Mouse (Mus musculus) naive thymus-derived CD4-positive, alpha-beta T cell, adult 2 months (primary cell): ENCODE results near the gene Pygm.
A peak's percentile ranks its signal among the peaks of the same experiment; 100 is the strongest.

Experiments used
- DNase-seq: peaks from one replicate; pipeline ENCODE4 v3.0.0-alpha.2; 2011; ENCODE audit warnings: low read depth

Pygm gene

GRCm38 (mm10) chr19:6409176-6409575 lies 25.0 kb downstream of the Pygm start:
- DNase-seq = no peak

DNA sequence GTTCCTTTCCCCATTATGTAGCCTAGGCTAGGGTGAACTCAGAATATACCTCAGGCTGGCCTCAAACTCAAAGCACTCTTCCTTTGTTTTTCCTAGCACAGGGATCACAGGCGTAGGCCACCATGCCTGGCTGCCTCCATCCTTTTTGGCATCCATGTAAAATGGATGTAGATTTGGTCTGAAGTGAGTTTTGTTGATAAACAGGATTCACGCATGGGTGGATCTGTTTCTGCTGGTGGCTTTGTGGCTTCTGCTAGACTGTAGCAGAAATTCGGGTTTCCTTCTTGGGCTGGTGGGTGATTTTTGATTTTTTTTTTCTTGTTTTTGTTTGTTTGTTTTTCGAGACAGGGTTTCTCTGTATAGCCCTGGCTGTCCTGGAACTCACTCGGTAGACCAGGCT lies 25.7 kb downstream of the Pygm start:
- DNase-seq = no peak

GRCm38 (mm10) chr19:6412798-6413197 lies 28.6 kb downstream of the Pygm start:
- DNase-seq = no peak

DNA sequence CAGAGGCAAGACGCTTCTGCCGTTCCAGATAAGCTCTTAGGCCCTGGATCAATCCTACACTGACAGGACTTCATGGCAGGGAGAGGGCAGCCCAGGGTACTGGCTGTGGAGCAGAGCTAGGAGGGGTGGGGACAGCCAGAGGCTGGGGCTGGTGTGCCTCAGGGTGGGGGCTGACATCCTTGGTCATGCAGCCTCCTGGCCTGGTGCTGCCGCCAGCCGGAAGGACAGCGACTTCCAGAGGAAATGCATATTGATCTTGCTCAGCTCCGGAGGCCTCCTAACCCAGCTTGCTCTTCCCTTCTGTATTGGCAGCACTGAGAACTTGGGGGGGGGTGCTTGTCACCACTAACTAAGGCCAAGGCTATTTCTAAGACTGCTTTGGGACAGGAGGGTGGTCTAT lies 31.3 kb downstream of the Pygm start:
- DNase-seq = no peak

DNA sequence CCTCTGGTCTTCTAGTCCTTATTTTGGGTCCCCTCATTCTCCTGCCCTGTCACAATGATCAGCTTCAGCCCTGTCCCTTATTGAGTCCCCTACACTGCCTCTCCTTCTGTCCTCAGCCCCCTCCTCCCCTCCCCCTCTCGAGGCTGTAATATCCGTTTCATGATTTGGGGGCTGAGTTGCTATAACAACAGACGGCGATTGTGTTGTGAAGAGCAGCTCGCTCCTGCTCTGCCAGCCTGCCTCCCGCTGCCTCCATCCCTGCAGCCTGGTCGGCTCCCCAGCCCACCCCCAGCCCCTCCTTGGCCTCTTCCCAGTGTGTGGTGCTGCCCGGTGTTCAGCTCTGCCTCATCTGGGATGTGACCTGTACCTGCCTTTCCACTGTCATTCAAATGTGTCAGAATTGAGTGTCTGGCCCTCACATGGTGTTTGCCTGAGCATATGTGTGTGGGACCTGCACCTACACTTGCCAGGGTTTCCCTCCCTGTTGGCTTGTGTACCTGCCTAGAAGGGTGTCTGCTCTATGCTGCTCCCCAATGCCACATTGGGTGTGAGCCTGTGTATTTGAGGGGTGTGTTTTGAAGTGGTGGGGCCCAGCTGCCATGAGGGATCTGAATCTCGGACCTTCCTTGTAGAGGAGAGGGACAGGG lies 32.0 kb downstream of the Pygm start:
- no peak for DNase-seq

DNA sequence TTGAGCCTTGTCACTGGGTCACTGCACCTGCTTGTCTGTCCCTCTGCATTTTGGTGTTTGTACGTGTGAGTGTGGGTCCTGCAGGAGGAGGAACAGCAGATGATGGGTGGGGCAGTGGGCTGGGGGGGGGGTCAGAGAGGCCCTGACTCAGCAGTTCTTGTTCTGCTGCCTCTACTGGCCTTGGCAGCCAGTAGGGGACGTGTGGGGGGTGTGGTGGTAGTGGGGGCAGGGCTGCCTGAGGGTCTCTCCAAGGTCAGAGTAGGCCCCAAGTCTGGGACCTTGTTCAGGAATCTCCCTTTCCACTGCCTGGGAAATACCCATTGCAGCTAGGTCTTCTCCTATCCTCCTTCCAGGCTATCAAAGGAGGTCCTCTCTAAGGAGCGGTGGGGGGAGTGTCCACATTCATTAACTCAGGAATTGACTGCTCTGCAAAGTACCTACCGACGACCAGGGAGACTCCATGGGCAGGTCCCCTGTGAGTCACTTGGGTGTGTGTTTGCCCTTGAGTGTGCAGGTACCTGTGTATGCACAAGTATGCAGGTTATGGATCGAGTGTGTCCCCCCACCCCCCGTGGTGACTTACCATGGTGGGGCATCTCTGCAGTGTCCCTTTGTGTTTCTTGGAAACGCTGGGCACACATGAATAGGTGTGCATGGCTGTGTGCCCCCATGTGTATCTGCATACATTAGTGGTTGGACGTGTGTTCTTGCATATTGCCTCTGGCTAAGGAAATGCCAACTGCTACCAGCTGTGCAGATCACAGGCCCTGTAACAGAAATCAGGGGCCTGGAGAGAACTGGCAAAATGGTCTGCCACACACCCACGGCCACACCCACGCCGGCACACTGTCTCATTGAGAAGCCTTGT lies 32.9 kb downstream of the Pygm start:
- no peak for DNase-seq

DNA sequence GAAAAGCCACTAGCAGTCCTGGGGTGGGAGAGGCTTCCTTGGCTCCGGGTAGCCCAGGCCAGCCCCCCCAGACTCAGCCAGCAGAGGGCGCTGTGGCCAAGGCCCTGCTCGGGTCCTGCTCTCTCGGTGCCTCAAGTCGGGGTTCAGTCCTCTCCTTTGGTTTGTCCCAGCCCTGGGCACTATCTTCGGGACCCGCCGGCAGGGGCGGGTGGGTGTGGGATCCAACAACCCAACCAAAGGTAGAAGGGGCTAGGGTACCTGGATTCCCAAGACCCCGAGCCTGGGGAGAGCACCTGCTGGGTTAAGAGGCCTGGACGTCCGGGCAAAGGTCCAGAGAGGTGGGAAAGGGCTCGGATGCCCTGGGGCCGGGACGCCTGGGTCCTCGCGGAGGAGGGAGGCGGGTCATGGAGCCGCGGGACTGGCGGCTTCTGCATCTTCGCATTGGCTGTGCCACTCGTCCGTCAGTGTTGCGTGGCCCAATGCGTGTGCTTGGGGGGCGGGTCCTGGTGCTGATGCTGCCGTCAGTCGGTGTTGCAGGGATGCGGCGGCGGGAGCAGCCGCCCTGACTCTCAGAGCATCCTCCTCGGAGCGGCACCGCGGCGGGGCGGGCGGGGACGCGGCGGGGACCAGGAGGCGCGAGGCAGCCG lies 34.2 kb downstream of the Pygm start, which contains the start of gene Nrxn2:
Gene Nrxn2 (plus strand): TSS at position 499 of the 647 bp plus-strand sequence.
- peak; percentile 93 for DNase-seq

GRCm38 (mm10) chr19:6418984-6419692 lies 34.9 kb downstream of the Pygm start:
- no peak for DNase-seq

- DNase-seq = no peak
Observed at GRCm38 (mm10) chr19:6419805-6420310, 35.7 kb downstream of the Pygm start.

- DNase-seq = no peak
Observed at GRCm38 (mm10) chr19:6420481-6421210, 36.4 kb downstream of the Pygm start.

GRCm38 (mm10) chr19:6421211-6421590 lies 37.0 kb downstream of the Pygm start:
- DNase-seq = no peak

DNA sequence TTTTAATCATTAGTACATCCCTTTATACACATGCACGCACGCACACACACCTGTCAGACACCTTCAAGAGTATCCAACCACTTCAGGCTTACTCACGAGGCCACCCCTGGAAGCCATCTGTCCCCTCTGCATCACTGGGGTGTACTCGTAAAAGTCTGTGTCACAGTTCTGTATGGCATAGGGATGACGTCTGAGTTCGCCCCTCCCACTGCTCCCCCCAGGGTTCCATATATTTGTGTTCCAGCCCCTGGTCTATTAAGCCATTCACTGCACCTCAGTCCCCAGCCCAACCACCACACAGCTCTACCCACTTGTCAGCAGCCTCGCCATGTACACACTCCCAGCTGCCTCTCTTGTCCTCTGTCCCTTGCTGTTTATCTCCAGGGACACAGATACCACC lies 37.8 kb downstream of the Pygm start:
- no peak for DNase-seq

GRCm38 (mm10) chr19:6423241-6423640 lies 39.0 kb downstream of the Pygm start:
- DNase-seq = no peak

DNA sequence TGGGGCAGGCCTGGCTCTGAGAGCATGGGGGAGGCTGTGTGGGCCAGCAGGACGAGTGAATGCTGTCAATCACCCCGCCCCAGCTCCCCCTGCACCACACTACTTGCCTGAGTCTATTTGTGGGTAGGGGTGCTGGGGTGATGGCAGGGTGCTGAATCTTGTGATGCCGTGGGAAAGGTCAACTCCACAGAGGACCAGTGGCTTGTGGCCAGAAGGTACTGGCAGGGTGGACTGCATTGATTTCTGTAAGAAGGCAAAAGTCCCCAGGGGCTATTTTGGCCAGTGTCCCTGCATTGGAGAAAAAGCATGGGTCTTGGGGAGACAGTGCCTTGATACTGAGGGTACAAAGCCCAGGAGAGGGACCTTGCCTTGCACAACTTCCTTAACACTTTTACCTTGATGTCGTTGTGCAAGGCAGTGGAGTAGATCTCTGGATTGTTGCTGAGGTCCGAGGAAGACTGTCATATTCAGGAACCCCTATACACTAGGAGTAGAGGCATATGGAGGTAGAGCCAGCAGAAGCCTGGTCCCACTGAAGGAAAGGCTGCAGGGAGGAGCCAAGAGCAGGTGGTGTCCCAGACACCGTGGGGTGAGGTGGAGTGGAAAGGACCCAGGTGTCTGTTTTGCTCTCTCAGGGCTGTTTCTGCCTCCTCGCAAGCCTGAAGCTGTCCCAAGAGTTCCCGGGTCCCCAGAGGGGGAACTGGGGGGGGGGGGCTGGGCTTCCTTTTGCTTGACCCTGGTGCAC lies 40.1 kb downstream of the Pygm start:
- DNase-seq = no peak

DNA sequence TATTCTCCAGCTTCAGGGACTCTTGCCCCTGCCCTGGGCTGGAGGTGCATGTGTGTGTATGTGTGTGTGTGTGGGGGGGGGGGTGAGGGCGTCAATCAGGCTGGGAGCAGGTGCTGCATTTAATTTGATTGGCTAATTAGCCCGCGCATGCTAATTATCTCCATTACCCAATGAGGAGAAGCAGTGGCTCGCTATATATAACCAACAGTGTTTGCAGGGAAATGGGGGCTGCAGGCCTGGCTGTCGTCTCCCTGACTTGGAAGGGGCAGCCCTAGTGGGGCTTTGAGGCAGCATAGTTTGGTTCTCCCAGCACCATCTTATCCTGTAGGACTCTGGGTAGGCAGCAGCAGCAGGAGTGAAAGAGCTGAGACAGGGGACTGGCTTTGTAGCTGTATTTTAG lies 41.4 kb downstream of the Pygm start:
- DNase-seq = no peak

DNA sequence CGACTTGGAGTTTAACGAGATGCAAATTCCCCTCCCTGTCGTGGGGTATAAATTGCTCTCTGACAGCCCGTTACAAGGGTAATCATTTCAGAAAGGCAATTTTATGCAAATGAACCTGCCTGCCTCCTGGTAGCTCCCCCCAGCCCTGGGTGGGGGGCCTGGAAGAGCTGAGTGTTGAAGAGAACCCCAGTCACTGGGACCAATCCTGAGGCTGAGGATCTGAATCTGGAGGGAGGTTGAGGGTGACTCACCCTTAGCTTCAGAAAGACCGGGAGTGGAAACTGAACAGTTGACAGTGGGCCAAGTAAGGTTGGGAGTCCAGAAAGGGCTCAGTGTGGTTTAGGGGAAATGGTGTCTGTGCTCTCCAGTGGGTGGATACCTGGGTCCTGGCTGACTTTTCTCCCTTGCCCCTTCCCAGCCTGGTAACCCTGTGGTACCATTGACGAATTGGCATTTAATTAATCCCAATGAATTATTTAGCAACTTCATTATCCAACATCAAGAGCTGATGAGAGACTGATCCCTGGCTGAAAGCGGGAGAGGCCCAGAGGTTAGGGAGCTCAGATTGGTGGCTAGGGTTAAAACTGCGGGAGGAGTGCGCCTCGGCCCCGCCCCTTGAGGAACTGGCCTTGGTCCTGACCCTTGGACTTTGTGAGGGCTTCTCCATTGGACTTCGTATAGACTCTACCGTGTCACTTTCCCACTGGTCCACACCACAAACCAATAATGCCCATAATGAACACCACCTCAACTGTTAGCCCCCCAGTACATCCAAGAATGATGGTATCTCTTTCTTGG lies 42.7 kb downstream of the Pygm start:
- DNase-seq = no peak

- no peak for DNase-seq
Observed at GRCm38 (mm10) chr19:6427653-6428434, 43.6 kb downstream of the Pygm start.

DNA sequence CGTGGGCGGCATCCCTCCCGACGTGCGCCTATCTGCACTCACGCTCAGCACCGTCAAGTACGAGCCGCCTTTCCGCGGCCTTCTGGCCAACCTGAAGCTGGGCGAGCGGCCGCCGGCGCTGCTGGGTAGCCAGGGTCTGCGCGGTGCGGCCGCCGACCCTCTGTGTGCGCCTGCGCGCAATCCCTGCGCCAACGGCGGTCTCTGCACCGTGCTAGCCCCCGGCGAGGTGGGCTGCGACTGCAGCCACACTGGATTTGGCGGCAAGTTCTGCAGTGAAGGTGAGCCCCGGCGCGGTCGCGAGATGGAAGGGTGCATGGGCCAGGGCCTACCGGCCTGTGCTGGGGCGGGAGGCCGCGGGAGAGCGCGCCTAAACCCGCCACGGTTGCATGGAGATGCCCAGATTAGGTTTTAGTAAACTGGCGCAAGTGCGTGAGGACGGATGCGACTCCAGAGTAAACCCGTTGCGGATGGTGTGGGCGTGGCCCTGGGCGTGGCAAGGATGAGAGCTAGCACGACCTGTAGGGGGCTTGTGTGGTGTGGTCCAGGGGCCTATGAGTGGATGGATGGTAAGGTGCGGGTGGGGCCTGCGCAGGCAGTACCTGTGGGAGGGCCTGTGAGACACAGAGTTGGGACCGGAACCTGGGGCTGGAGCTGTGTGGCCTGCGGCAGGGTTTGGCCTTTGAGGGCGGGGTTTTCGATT lies 44.5 kb downstream of the Pygm start:
- peak; percentile 59 for DNase-seq
